Mouse (Mus musculus) liver, adult 2 months (tissue): ENCODE data around the gene Mpv17.

Experiments
- CTCF ChIP-seq: fragments of 200-500 bp; IDR thresholded peaks from 2 replicates; pipeline ENCODE4 v1.5.1; 2011; ENCODE audit warnings: low read depth, low read length, control low read depth
- POLR2A ChIP-seq: fragments of 200-500 bp; IDR thresholded peaks from 2 replicates; pipeline ENCODE4 v1.6.1; 2011; ENCODE audit warnings: low read length, control low read depth; ENCODE audit not compliant: insufficient read depth; ENCODE audit errors: extremely low read depth

- TF ChIP-seq POLR2A (no peak), CTCF (no peak)
Measured at GRCm38 (mm10) chr5:31138241-31138967, 15.6 kb downstream of the Mpv17 start, which contains the start of gene Ucn.
